8 mouse cellular contexts compared by ENCODE assay signal in genomic region chr11:98457367-98458120, GRCm38 (mm10). TPM values are rescaled to one million over a fixed set of nuclear protein-coding genes. Genes with fewer than 3 reads are reported as not detected.
DNase-seq lines count a peak whose midpoint lies in the region; ATAC-seq and TF ChIP-seq lines count a peak whose summit lies in the region.

No protein-coding gene starts in this region.

- H3K27ac ChIP-seq in intestine, postnatal 0 days (ENCODE audit: low read depth, low read length), result no peak overlapping the region
- peak overlapping the region; percentile 83 for H3K27ac ChIP-seq in limb, embryonic 10.5 days
- peak overlapping the region; percentile 54; the same call in 1 of the 2 replicates for H3K27ac ChIP-seq in midbrain, embryonic 12.5 days (replicated peaks)

- peak; percentile 85 for ATAC-seq in granulocyte monocyte progenitor cell, adult 5-6 weeks (replicated peaks; ENCODE audit: poor library complexity, severe bottlenecking)
- peak; percentile 72 for ATAC-seq in intestine, postnatal 0 days
- ATAC-seq in midbrain, embryonic 12.5 days (ENCODE audit: low FRiP score, low read depth), result peak; percentile 87
- ATAC-seq in erythroid progenitor cell, adult 5-6 weeks (replicated peaks; ENCODE audit: low FRiP score, poor library complexity, severe bottlenecking), result no peak

- TF ChIP-seq CTCF in intestine, postnatal 0 days (IDR thresholded peaks at IDR 0.05; ENCODE audit: low read depth), result peak; percentile 73

- H3K9me3 ChIP-seq in intestine, postnatal 0 days (ENCODE audit: control insufficient read depth), result no peaks in the 10 kb centered on the region
- no peaks in the 10 kb centered on the region for H3K9me3 ChIP-seq in limb, embryonic 10.5 days (replicated peaks)
- no peaks in the 10 kb centered on the region for H3K9me3 ChIP-seq in midbrain, embryonic 12.5 days

- peak overlapping the region; percentile 85 for H3K4me2 ChIP-seq in intestine, postnatal 0 days (replicated peaks; ENCODE audit: low read depth)
- peak overlapping the region; percentile 80 for H3K4me2 ChIP-seq in midbrain, embryonic 12.5 days (replicated peaks)

- H3K4me3 ChIP-seq in intestine, postnatal 0 days (ENCODE audit: low read depth, low read length), result peak overlapping the region; percentile 52
- H3K4me3 ChIP-seq in limb, embryonic 10.5 days, result peak overlapping the region; percentile 63
- H3K4me3 ChIP-seq in midbrain, embryonic 12.5 days, result peak overlapping the region; percentile 60

- peak overlapping the region; percentile 35 for H3K9ac ChIP-seq in intestine, postnatal 0 days (ENCODE audit: low read depth, low read length)
- peak overlapping the region; percentile 58 for H3K9ac ChIP-seq in midbrain, embryonic 12.5 days (replicated peaks)

- H3K36me3 ChIP-seq in intestine, postnatal 0 days (ENCODE audit: control insufficient read depth, insufficient read depth), result peaks cover 25% of the 10 kb centered on the region; the same call in 1 of the 2 replicates
- H3K36me3 ChIP-seq in limb, embryonic 10.5 days, result no peaks in the 10 kb centered on the region
- H3K36me3 ChIP-seq in midbrain, embryonic 12.5 days, result no peaks in the 10 kb centered on the region

- H3K4me1 ChIP-seq in intestine, postnatal 0 days (replicated peaks; ENCODE audit: control insufficient read depth, insufficient read depth, low read length), result no peaks in the 10 kb centered on the region
- peaks cover 22% of the 10 kb centered on the region for H3K4me1 ChIP-seq in limb, embryonic 10.5 days
- H3K4me1 ChIP-seq in midbrain, embryonic 12.5 days, result peaks cover 12% of the 10 kb centered on the region

- peak; percentile 81 to 89 for DNase-seq in adrenal gland, adult 18-20 months (ENCODE audit: low spot score in 2 of 2)
- DNase-seq in embryo, embryonic 10.5 days (ENCODE audit: low spot score), result peak; percentile 86
- DNase-seq in limb, embryonic 10.5 days (ENCODE audit: low spot score), result peak; percentile 93
- DNase-seq in skeletal muscle tissue, adult 2 months (ENCODE audit: low read depth, low spot score), result peak; percentile 50

- H3K27me3 ChIP-seq in intestine, postnatal 0 days (replicated peaks; ENCODE audit: control insufficient read depth, insufficient read depth, low read length), result 0 out of 2 replicates have a peak, but pooled peaks cover 4% of the 10 kb centered on the region
- peaks cover 50% of the 10 kb centered on the region for H3K27me3 ChIP-seq in limb, embryonic 10.5 days (ENCODE audit: low read depth, poor library complexity, severe bottlenecking)
- H3K27me3 ChIP-seq in midbrain, embryonic 12.5 days, result peaks cover 59% of the 10 kb centered on the region

- WGBS in intestine, postnatal 0 days, result under 1% methylated on average over 47 of the region's 64 CpGs
- under 1% methylated on average over 52 of the region's 64 CpGs for WGBS in limb, embryonic 10.5 days
- under 1% methylated on average over 34 of the region's 64 CpGs for WGBS in midbrain, embryonic 12.5 days

RNA-seq across cellular contexts. Expression of gene Grb7, which starts 11.3 kb away (rescaled TPM):
- under 1 TPM; 0.30 to 0.61 TPM for total RNA-seq in adrenal gland, adult 18-20 months (2021)
- not detected in 2 replicates for total RNA-seq in granulocyte monocyte progenitor cell, adult 5-6 weeks (2014; fragmentation: Nextera tagmentation)
- total RNA-seq in granulocyte monocyte progenitor cell, adult 5-6 weeks (2017), result not detected in 2 replicates
- polyA plus RNA-seq in intestine, postnatal 0 days (2015; fragmentation: Nextera tagmentation; extraction: Ambion mirVana), result 50.2 and 50.7 TPM in 2 replicates
- 6.4 and 9.5 TPM in 2 replicates for polyA plus RNA-seq in limb, embryonic 10.5 days (2016; fragmentation: Nextera tagmentation; extraction: Ambion mirVana)
- polyA plus RNA-seq in midbrain, embryonic 12.5 days (2016; fragmentation: Nextera tagmentation; extraction: Ambion mirVana), result 0.43 and 0.75 TPM in 2 replicates
- total RNA-seq in erythroid progenitor cell, adult 5-6 weeks (2015; ENCODE audit: low replicate concordance), result 2.5 and 4.2 TPM in 2 replicates
- 0.61 TPM in 1 of 2 replicates, not detected in the other for total RNA-seq in erythroid progenitor cell, adult 5-6 weeks (2017; ENCODE audit: low replicate concordance)

RNA-seq across cellular contexts. Expression of gene Mien1, which starts 18.8 kb away (rescaled TPM):
- total RNA-seq in adrenal gland, adult 18-20 months (2021), result 10 to 100 TPM; 89.5 to 94.5 TPM
- total RNA-seq in granulocyte monocyte progenitor cell, adult 5-6 weeks (2014; fragmentation: Nextera tagmentation), result 66.2 and 84.5 TPM in 2 replicates
- total RNA-seq in granulocyte monocyte progenitor cell, adult 5-6 weeks (2017), result 23.7 and 24.9 TPM in 2 replicates
- 264 and 265 TPM in 2 replicates for polyA plus RNA-seq in intestine, postnatal 0 days (2015; fragmentation: Nextera tagmentation; extraction: Ambion mirVana)
- 76.8 and 81.3 TPM in 2 replicates for polyA plus RNA-seq in limb, embryonic 10.5 days (2016; fragmentation: Nextera tagmentation; extraction: Ambion mirVana)
- 158 and 163 TPM in 2 replicates for polyA plus RNA-seq in midbrain, embryonic 12.5 days (2016; fragmentation: Nextera tagmentation; extraction: Ambion mirVana)
- total RNA-seq in erythroid progenitor cell, adult 5-6 weeks (2015; ENCODE audit: low replicate concordance), result 8.8 and 10.8 TPM in 2 replicates
- 5.3 and 6.3 TPM in 2 replicates for total RNA-seq in erythroid progenitor cell, adult 5-6 weeks (2017; ENCODE audit: low replicate concordance)

RNA-seq across cellular contexts. Expression of gene Erbb2, which starts 45.3 kb away (rescaled TPM):
- 1 to 10 TPM; 2.5 to 3.4 TPM for total RNA-seq in adrenal gland, adult 18-20 months (2021)
- total RNA-seq in granulocyte monocyte progenitor cell, adult 5-6 weeks (2014; fragmentation: Nextera tagmentation), result not detected in 2 replicates
- total RNA-seq in granulocyte monocyte progenitor cell, adult 5-6 weeks (2017), result not detected in 2 replicates
- polyA plus RNA-seq in intestine, postnatal 0 days (2015; fragmentation: Nextera tagmentation; extraction: Ambion mirVana), result 19.4 and 20.7 TPM in 2 replicates
- 24.5 and 30.9 TPM in 2 replicates for polyA plus RNA-seq in limb, embryonic 10.5 days (2016; fragmentation: Nextera tagmentation; extraction: Ambion mirVana)
- 14.9 and 17.4 TPM in 2 replicates for polyA plus RNA-seq in midbrain, embryonic 12.5 days (2016; fragmentation: Nextera tagmentation; extraction: Ambion mirVana)
- total RNA-seq in erythroid progenitor cell, adult 5-6 weeks (2015; ENCODE audit: low replicate concordance), result not detected in 2 replicates
- 0.39 TPM in 1 of 2 replicates, not detected in the other for total RNA-seq in erythroid progenitor cell, adult 5-6 weeks (2017; ENCODE audit: low replicate concordance)

RNA-seq across cellular contexts. Expression of gene Pgap3, which starts 57.3 kb away (rescaled TPM):
- 1 to 10 TPM; 5.3 to 6.2 TPM for total RNA-seq in adrenal gland, adult 18-20 months (2021)
- total RNA-seq in granulocyte monocyte progenitor cell, adult 5-6 weeks (2014; fragmentation: Nextera tagmentation), result 1.3 and 3.1 TPM in 2 replicates
- total RNA-seq in granulocyte monocyte progenitor cell, adult 5-6 weeks (2017), result 1.4 and 2.8 TPM in 2 replicates
- polyA plus RNA-seq in intestine, postnatal 0 days (2015; fragmentation: Nextera tagmentation; extraction: Ambion mirVana), result 14.7 and 15.1 TPM in 2 replicates
- 9.7 and 10.5 TPM in 2 replicates for polyA plus RNA-seq in limb, embryonic 10.5 days (2016; fragmentation: Nextera tagmentation; extraction: Ambion mirVana)
- polyA plus RNA-seq in midbrain, embryonic 12.5 days (2016; fragmentation: Nextera tagmentation; extraction: Ambion mirVana), result 9.0 and 9.3 TPM in 2 replicates
- total RNA-seq in erythroid progenitor cell, adult 5-6 weeks (2015; ENCODE audit: low replicate concordance), result 2.2 and 3.4 TPM in 2 replicates
- total RNA-seq in erythroid progenitor cell, adult 5-6 weeks (2017; ENCODE audit: low replicate concordance), result 1.3 and 2.4 TPM in 2 replicates
